Mouse (Mus musculus) layer of hippocampus, adult 11-12 months (tissue): ENCODE data around the gene Fam114a2.

Experiments
- DNase-seq: peaks from one replicate; pipeline ENCODE4 v3.0.0; 2022; ENCODE audit warnings: low spot score

Fam114a2 gene

GRCm38 (mm10) chr11:57519304-57519703, 887 bp upstream of the Fam114a2 start:
- no peak for DNase-seq

DNA sequence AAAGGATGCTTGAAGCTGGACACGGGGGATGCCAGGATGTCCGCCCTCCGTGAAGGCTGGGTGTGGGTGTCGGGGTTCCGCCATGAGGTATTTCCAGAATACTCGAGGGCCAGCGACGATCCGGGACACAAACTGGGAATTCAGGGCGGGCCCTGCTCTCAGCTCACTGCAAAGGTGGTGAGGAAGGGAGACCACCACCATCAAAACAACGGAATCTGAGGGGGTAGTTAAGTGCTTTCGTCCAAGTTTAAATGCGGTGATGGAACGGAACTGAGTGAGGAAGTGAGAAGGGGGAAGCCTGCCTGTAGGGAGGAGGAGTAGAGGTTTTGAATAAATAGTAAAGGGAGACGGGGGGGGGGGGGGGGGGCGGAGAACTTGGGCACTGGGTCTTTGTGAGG, 333 bp upstream of the Fam114a2 start:
- no peak for DNase-seq

- DNase-seq = no peak
Measured at GRCm38 (mm10) chr11:57516946-57517441, 1.4 kb downstream of the Fam114a2 start.

GRCm38 (mm10) chr11:57515218-57515617, 3.2 kb downstream of the Fam114a2 start:
- DNase-seq = no peak

- peak; percentile 38 for DNase-seq
Measured at GRCm38 (mm10) chr11:57506899-57507298, 11.5 kb downstream of the Fam114a2 start.

DNA sequence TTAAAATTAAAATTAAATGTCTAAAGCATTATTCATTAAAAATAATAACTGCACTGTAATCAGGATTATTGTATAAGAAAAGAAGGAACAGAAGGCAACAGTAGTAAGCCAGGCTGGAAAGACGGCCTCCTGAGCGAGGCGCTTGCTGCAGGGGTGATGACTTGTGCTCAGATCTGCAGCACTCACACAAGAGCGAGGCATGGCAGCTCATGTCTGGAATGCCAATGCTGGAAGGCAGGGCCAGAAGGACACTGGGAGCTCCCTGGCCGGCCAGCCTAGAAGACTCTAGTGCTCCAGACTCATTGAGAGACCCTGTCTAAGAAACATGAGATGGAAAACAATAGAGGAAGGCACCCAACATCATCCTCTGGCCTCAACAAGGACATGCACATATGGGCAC, 15.3 kb downstream of the Fam114a2 start:
- no peak for DNase-seq

DNA sequence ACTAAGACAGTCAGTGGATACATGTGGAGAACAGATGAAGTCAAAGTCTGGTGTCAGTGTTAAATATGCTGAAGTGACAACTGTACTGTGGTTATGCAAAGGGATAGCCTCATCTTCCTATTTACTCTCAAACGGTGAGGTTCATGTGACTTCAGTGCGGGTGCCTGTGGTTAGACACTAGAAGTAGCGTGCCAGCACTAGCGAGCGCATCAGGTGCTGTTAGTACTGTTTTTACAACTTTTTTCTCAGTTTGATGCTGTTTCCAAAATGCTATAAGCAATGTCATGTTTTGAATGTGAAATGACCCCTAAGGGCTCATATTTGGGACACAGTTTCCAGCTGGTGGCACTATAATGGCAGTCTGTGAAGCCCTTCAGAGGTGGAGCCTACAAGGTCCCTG, 20.2 kb downstream of the Fam114a2 start:
- no peak for DNase-seq

- no peak for DNase-seq
Measured at GRCm38 (mm10) chr11:57497701-57498100, 20.7 kb downstream of the Fam114a2 start.

DNA sequence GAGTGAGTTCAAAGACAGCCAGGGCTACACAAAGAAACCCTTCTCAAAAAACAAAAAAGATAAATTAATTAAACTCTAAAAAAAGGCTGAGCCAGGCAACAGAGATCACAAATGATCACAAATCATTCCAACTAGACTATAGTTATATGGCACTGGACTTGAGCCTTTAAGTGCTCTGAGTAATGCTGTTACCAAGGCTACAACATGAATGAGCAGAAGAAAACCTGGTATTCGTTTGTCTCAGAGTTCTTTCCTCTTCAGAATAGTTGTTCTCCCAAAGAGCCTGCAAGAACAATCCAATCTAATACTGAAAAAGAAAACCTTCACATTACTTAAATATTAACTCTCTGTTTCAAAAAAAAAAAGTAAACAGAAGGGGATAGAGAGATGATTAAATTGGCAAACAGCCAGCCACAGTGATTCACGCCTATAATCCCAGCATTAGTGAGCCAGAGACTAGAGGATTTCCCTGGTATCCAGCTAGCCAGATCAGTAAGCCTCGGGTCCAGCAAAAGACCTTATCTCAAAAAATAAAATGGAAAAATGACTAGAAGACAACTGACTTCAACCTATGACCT, 21.9 kb downstream of the Fam114a2 start:
- DNase-seq = no peak

DNA sequence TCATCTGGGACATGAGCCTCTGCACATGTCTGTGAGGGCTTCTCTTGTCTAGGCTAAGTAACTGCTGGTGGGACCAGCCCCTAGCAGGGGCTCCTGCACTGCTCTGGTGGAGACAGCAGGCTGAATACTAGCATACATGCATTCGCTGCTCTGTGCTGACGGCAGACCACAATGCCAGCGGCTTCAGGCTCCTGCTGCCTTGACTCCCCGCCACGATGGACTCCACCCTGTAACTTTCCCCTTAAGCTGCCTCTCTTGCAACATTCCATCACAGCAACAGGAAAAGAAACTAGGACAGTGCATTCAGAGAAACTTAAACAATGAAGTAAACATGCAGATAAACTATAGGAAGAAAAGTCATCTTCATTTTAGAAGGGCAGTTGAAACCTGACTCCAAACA, 30.0 kb downstream of the Fam114a2 start:
- DNase-seq = no peak

DNA sequence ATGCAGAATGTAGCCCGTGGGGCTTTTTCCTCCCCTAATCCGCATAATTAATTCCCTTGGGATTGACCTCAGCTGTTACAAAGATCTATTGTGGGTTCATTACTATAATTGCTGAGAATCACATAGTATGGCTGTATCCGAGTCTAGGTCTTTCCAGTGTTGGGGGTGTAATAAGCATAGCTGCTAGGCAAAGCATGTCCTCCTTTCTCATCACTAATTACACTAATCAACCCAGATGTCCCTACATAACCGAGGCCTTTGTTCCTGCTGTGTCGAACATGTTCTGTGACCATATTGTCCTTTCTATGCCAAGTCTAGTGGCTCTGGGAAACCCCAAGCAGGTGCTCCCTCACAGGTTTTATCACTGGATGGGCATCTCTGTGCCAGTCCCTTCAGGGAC, 40.3 kb downstream of the Fam114a2 start:
- no peak for DNase-seq

GRCm38 (mm10) chr11:57475119-57475518, 43.3 kb downstream of the Fam114a2 start:
- peak; percentile 70 for DNase-seq

GRCm38 (mm10) chr11:57474296-57474941, 44.0 kb downstream of the Fam114a2 start:
- DNase-seq = peak; percentile 55

DNA sequence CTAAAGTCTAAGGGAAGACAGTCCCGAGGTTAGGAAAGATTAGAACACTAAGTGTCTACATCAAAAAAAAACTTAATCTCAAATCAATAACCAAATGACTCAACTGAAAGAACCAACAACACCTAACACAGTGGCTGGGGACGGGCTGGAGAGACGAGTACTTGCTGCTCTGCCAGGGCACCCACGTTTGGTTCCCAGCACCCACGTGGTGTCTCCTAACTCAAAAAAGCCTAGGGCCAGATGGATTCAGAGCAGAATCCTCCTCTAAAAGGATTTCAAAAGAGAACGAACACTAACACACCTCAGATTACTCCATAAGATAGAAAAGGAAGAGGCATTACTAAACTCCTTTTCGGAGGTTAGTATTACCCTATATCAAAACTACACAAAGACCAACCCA, 47.4 kb downstream of the Fam114a2 start:
- DNase-seq = no peak

DNA sequence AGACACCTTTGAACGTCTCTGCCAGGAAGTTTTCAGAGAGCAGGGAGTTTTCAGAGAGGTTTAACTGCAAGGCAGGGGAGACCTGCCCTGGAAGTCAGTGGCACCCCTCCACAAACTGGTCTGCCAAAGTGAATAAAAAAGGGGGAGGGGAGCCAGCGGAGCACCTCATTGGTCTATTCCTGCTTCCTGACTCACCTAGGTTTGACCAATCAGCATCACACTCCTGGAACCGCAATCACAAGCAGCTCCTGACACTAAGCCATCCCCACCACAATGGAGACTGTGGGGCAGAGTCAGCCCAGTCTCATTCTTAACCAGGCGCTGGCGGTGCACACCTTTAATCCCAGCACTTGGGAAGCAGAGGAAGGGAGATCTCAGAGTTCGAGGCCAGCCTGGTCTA, 48.4 kb downstream of the Fam114a2 start:
- no peak for DNase-seq

GRCm38 (mm10) chr11:57468706-57469105, 49.7 kb downstream of the Fam114a2 start:
- no peak for DNase-seq

GRCm38 (mm10) chr11:57467159-57468110, 51.0 kb downstream of the Fam114a2 start:
- DNase-seq = peak; percentile 49

GRCm38 (mm10) chr11:57465844-57466243, 52.6 kb downstream of the Fam114a2 start:
- DNase-seq = no peak

DNA sequence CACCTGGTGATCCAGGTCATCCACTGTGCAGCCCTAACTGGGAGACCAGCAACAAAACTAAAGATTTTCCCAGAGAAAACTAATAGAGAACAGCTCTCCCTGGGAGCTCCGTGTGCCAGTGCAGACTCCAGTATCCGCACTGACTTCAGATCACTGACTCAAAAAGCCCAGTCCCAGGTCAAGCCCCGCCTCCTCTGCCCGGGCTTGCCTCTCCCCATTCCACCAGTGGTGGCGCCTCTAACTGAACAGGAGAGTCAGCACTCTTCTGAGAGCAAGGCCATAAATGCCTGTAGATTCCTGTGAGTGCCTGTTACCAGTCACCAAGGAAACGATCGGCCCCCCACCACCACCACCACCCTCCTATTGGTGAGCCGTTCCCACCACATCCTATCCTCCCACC, 53.4 kb downstream of the Fam114a2 start:
- no peak for DNase-seq

- no peak for DNase-seq
Measured at GRCm38 (mm10) chr11:57459759-57460158, 58.7 kb downstream of the Fam114a2 start.

DNA sequence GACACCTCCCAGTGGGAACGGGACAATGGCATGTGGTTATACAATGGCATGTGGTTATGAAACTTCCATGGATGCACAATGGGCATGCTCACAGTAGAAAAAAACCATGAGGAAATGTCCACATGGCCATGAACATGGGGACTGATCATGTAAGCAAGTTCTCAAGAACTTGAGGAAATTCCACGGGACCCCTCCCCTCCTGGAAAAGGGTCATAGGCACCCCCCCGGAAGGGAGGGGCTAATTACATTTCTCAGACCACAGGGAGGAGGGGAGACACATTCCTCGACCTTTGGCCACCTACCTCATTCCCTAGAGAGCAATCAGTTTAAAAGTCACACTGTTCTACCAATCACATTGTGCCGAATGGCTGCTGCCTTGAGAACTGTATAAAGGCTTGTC, 64.0 kb downstream of the Fam114a2 start:
- DNase-seq = no peak

DNA sequence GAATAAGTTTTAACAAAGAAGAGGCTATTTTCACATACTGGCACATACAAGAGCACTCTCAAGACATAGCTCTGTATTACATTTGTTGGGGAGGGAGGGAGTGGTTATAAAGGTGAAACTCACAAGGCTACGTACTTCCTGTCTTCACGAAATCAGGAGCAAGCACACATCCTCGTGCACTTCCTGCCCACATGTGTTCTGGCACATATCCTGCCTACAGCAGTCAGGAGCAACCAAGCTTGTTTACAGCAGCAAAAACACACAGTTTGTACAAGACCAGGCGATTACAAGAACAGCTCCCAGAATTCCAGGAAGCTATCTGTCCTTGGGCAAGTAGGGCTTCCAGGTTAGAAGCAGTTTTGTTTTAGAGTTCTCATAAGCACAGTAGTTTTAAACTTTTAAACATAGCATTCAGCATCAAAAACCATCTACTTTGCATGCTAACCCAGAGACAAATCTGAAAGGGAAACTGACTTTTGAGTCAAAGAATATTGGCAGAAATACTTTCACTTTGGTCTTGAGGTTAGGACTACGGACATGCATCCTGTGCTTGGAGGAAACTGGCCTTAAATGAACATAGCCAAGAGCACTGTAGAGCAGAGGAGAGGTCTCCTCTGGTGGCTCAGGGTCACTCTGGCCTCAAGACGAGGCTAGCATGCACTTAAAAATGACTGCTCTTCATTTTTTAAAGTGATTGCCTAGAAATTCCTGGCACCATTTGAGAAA, 73.0 kb downstream of the Fam114a2 start:
- no peak for DNase-seq
